ENCODE assay signal across 8 mouse cellular contexts in genomic region chr5:115188824-115189223, GRCm38 (mm10). TPM values are rescaled to one million over a fixed set of nuclear protein-coding genes. Genes with fewer than 3 reads are reported as not detected.
DNase-seq lines count a peak whose midpoint lies in the region; TF ChIP-seq lines count a peak whose summit lies in the region.

No protein-coding gene starts in this region.

- H3K9me3 ChIP-seq in heart, embryonic 10.5 days: no peaks in the 10 kb centered on the region
- H3K9me3 ChIP-seq in embryonic facial prominence, embryonic 10.5 days: no peaks in the 10 kb centered on the region

- TF ChIP-seq POLR2A in heart, adult 2 months (IDR thresholded peaks at IDR 0.05; ENCODE audit: insufficient read depth, low read depth, low read length): no peak

- no peaks in the 10 kb centered on the region for H3K79me2 ChIP-seq in heart, adult 2 months (replicated peaks; ENCODE audit: control insufficient read depth, insufficient read depth, low read length)

- H3K27me3 ChIP-seq in heart, adult 2 months (ENCODE audit: control insufficient read depth, insufficient read depth, low read length): no peaks in the 10 kb centered on the region
- peaks cover 73% of the 10 kb centered on the region for H3K27me3 ChIP-seq in heart, embryonic 10.5 days (ENCODE audit: insufficient read depth, poor library complexity, severe bottlenecking)
- H3K27me3 ChIP-seq in embryonic facial prominence, embryonic 10.5 days (replicated peaks; ENCODE audit: low read depth, poor library complexity, severe bottlenecking): peaks cover 83% of the 10 kb centered on the region

- H3K36me3 ChIP-seq in heart, adult 2 months (ENCODE audit: control insufficient read depth, insufficient read depth, low read length): no peaks in the 10 kb centered on the region
- no peaks in the 10 kb centered on the region for H3K36me3 ChIP-seq in heart, embryonic 10.5 days
- H3K36me3 ChIP-seq in embryonic facial prominence, embryonic 10.5 days (replicated peaks): no peaks in the 10 kb centered on the region

- DNase-seq in heart, adult 2 months: peak; percentile 40 to 58
- DNase-seq in heart, embryonic 10.5 days (ENCODE audit: low spot score): no peak
- DNase-seq in 3T3-L1 (ENCODE audit: low read depth, low spot score) (peak; percentile 58), R1 (ENCODE audit: low read depth, low spot score) (peak; percentile 94)
- DNase-seq in embryonic facial prominence, embryonic 10.5 days (ENCODE audit: low spot score): peak; percentile 61
- DNase-seq in naive thymus-derived CD4-positive, alpha-beta T cell, adult 2 months (ENCODE audit: low read depth): peak; percentile 81
- no peak for DNase-seq in urinary bladder, postnatal 4 days (ENCODE audit: low spot score in 2 of 2)
- no peak for DNase-seq in frontal cortex, postnatal 14 days (ENCODE audit: low spot score in 2 of 2)

- no peak overlapping the region for H3K27ac ChIP-seq in heart, adult 2 months
- H3K27ac ChIP-seq in heart, embryonic 10.5 days: no peak overlapping the region
- H3K27ac ChIP-seq in embryonic facial prominence, embryonic 10.5 days (replicated peaks): no peak overlapping the region

- no peak overlapping the region for H3K4me3 ChIP-seq in heart, adult 2 months
- H3K4me3 ChIP-seq in heart, embryonic 10.5 days: no peak overlapping the region
- no peak overlapping the region for H3K4me3 ChIP-seq in embryonic facial prominence, embryonic 10.5 days

- peaks cover 9% of the 10 kb centered on the region for H3K4me1 ChIP-seq in heart, adult 2 months (ENCODE audit: control insufficient read depth, insufficient read depth, low read length)
- H3K4me1 ChIP-seq in heart, embryonic 10.5 days: peaks cover 45% of the 10 kb centered on the region
- peaks cover 79% of the 10 kb centered on the region for H3K4me1 ChIP-seq in embryonic facial prominence, embryonic 10.5 days

- WGBS in heart, adult 2 months: 44% methylated on average over 5 of the region's 5 CpGs
- 51% methylated on average over 5 of the region's 5 CpGs for WGBS in heart, embryonic 10.5 days
- WGBS in embryonic facial prominence, embryonic 10.5 days: 48% methylated on average over 5 of the region's 5 CpGs

- H3K9ac ChIP-seq in heart, adult 2 months (ENCODE audit: low read depth, low read length): no peak overlapping the region

- TF ChIP-seq EP300 in heart, adult 2 months (IDR thresholded peaks at IDR 0.05; ENCODE audit: insufficient read depth, low read depth, low read length): 0 out of 2 replicates have a peak, but pooled peaks have one; percentile 46

- peak; percentile 88 for TF ChIP-seq CTCF in heart, adult 2 months (IDR thresholded peaks at IDR 0.05)

- intact Hi-C loops in heart, adult 2 months (cut with DNase I): loop anchor here (5.0 kb wide), 2 partner anchors 158 to 212 kb away; partner anchors contain the start of gene Cox6a1

RNA-seq across cellular contexts. Expression of gene Cabp1, which starts 5.4 kb away (rescaled TPM):
- 1 to 10 TPM; 2.3 to 3.9 TPM for total RNA-seq in heart, adult 2 months (2021)
- polyA plus RNA-seq in heart, adult 2 months (2012; rRNA removed): 6.0 and 13.2 TPM in 2 replicates
- 0.79 and 1.2 TPM in 2 replicates for polyA plus RNA-seq in heart, embryonic 10.5 days (2016; fragmentation: Nextera tagmentation; extraction: Ambion mirVana)
- polyA plus RNA-seq in embryonic facial prominence, embryonic 10.5 days (2016; fragmentation: Nextera tagmentation; extraction: Ambion mirVana): 1.3 and 1.4 TPM in 2 replicates

RNA-seq across cellular contexts. Expression of gene Mlec, which starts 30.8 kb away (rescaled TPM):
- 10 to 100 TPM; 74.6 to 80.6 TPM for total RNA-seq in heart, adult 2 months (2021)
- 40.4 and 75.4 TPM in 2 replicates for polyA plus RNA-seq in heart, adult 2 months (2012; rRNA removed)
- 110 and 113 TPM in 2 replicates for polyA plus RNA-seq in heart, embryonic 10.5 days (2016; fragmentation: Nextera tagmentation; extraction: Ambion mirVana)
- polyA plus RNA-seq in embryonic facial prominence, embryonic 10.5 days (2016; fragmentation: Nextera tagmentation; extraction: Ambion mirVana): 73.6 and 80.6 TPM in 2 replicates

RNA-seq across cellular contexts. Expression of gene Pop5, which starts 46.8 kb away (rescaled TPM):
- total RNA-seq in heart, adult 2 months (2021): 10 to 100 TPM; 32.2 to 38.1 TPM
- 36.2 and 43.8 TPM in 2 replicates for polyA plus RNA-seq in heart, adult 2 months (2012; rRNA removed)
- polyA plus RNA-seq in heart, embryonic 10.5 days (2016; fragmentation: Nextera tagmentation; extraction: Ambion mirVana): 88.7 and 117 TPM in 2 replicates
- 114 and 122 TPM in 2 replicates for polyA plus RNA-seq in embryonic facial prominence, embryonic 10.5 days (2016; fragmentation: Nextera tagmentation; extraction: Ambion mirVana)

RNA-seq across cellular contexts. Expression of gene Unc119b, which starts 54.0 kb away (rescaled TPM):
- total RNA-seq in heart, adult 2 months (2021): 10 to 100 TPM; 15.8 to 22.0 TPM
- polyA plus RNA-seq in heart, adult 2 months (2012; rRNA removed): 18.4 and 27.8 TPM in 2 replicates
- polyA plus RNA-seq in heart, embryonic 10.5 days (2016; fragmentation: Nextera tagmentation; extraction: Ambion mirVana): 25.7 and 35.8 TPM in 2 replicates
- polyA plus RNA-seq in embryonic facial prominence, embryonic 10.5 days (2016; fragmentation: Nextera tagmentation; extraction: Ambion mirVana): 63.5 and 68.7 TPM in 2 replicates

Comparison
In these comparisons a context has a peak if more than half of its experiments do, and no peak if none do; other contexts are left out.
1. DNase-seq: peak in heart, adult 2 months (2 of 2), 3T3-L1 (single experiment), R1 (single experiment), embryonic facial prominence, embryonic 10.5 days (single experiment) and naive thymus-derived CD4-positive, alpha-beta T cell, adult 2 months (single experiment); none in heart, embryonic 10.5 days (single experiment), urinary bladder, postnatal 4 days (0 of 2) and frontal cortex, postnatal 14 days (0 of 2).